Mouse (Mus musculus) monocyte, adult 5-6 weeks (primary cell): ENCODE results near the gene Cdk11b. TPM values are rescaled to one million over a fixed set of nuclear protein-coding genes. Genes with fewer than 3 reads are reported as not detected.
"Not testable (repeated sequence)": the region's sequence is repeated elsewhere in the genome, so short reads cannot be mapped to it uniquely, and the experiment has no call there.

Experiments
- ATAC-seq: fragments of 153-309, 156-312 bp; replicated peaks from 2 replicates; pipeline ENCODE4 v1.8.0; 2017; ENCODE audit warnings: mild to moderate bottlenecking; ENCODE audit not compliant: low TSS enrichment, insufficient number of reproducible peaks, severe bottlenecking, poor library complexity, low FRiP score
- total RNA-seq: library from RNA; stranded (forward); fragments of 200-1000, 200-491, 200-594 nt; gene quantifications from 3 replicates; pipeline ENCODE4 v1.2.3, GENCODE M21; 2017

Gene Cdk11b
- total RNA-seq, 1 experiment from 2014 or later, result 205 TPM

- no peak for ATAC-seq
Measured at GRCm38 (mm10) chr4:155602753-155603152, 21.9 kb upstream of the Cdk11b start.

GRCm38 (mm10) chr4:155603801-155604200 lies 20.9 kb upstream of the Cdk11b start:
- no peak for ATAC-seq

DNA sequence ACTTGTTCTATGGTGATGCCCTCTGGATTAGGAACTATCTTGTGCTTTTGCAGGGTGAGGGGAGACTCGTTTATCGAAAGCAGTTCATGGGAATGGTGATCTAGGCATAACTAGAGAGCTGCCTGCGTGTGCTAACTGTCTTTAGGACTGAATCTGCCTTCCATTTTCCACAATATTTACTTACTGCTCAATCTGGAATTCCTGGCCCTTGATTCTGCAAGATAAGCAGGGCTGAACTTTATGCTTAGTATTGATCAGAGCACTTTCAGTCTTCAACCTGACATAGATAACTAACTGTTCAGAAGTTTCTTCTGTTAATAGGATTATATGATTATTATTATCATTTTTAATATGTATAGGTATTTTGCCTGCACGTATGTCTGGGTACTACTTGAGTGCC lies 19.5 kb upstream of the Cdk11b start:
- no peak for ATAC-seq

DNA sequence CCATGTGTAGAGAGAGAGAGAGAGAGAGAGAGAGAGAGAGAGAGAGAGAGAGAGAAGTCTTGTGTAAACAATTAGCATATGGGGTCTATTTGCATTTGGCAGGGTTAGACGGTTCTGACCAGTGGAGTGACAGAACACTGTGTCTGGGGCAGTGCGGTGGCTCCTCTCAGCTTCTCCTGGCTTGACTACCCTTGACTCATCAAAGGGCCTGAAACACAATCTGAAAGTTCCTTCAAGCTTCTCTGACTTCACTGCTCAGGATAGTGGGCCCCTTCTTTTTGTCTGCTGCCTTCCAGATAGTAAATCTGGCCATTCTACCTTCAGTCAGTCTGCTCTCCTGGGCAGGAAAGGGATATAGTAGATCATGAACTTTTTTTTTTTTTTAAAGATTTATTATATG lies 17.8 kb upstream of the Cdk11b start:
- no peak for ATAC-seq

- ATAC-seq, result no peak
Measured at GRCm38 (mm10) chr4:155611860-155612259, 12.8 kb upstream of the Cdk11b start.

GRCm38 (mm10) chr4:155613264-155613663 lies 11.4 kb upstream of the Cdk11b start:
- ATAC-seq, result no peak

- no peak for ATAC-seq
Measured at GRCm38 (mm10) chr4:155618321-155618720, 6.3 kb upstream of the Cdk11b start.

GRCm38 (mm10) chr4:155630267-155630666 lies 5.6 kb downstream of the Cdk11b start:
- ATAC-seq, result no peak

GRCm38 (mm10) chr4:155635766-155636499 lies 11.3 kb downstream of the Cdk11b start:
- no peak for ATAC-seq

DNA sequence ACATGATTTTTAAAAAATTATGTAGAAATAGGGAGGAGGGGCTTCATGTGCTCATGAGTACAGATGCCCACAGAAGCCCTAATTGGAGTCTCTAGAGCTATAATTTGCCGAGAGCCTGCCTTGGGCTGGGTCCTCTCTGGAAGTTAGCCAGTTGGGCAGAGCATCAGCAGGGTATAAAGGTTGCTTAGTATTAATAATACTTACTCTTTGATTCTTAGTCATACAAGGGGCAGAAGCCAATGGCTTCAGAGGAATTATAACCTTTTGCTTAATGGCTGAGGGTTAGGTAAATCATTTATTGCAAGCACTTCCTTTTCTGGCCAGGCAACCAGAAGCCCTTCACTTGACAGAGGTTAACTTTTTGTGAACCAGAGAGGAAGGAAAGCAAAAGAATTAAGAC lies 18.9 kb downstream of the Cdk11b start:
- ATAC-seq, result no peak

DNA sequence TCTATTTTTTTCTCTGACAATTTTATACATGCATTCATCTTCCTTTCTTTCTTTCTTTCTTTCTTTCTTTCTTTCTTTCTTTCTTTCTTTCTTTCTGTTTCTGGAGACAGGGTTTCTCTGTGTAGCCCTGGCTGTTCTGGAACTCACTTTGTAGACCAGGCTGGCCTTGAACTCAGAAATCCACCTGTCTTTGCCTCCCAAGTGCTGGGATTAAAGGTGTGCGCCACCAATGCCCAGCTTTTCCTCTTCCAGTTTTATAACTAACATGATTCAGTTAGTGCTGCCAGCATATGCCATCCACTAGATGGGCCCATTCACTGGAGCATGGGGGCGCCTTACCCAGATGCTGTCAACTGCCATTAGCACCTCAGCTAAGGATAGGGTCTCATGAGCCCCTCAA lies 20.7 kb downstream of the Cdk11b start, which contains the start of gene Gm10563:
Gm10563 (minus strand) TSS at position 101 of the 400 bp plus-strand sequence.
- ATAC-seq, result not testable (repeated sequence)

- ATAC-seq, result no peak
Measured at GRCm38 (mm10) chr4:155645721-155646120, 21.1 kb downstream of the Cdk11b start.

DNA sequence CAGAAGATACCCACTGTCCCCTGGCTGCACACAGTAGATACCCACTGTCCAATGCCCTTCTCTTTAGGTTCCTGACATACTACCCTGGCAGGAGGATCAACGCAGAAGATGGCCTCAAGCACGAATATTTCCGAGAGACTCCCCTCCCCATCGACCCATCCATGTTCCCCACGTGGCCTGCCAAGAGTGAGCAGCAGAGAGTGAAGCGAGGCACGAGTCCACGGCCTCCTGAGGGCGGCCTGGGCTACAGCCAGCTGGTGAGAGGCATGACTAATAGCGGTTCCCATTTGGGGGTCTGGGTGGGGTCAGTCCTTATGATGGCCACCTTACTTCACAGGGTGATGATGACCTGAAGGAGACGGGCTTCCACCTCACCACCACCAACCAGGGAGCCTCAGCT lies 24.7 kb downstream of the Cdk11b start:
- no peak for ATAC-seq

- no peak for ATAC-seq
Measured at GRCm38 (mm10) chr4:155651553-155652269, 27.1 kb downstream of the Cdk11b start.

GRCm38 (mm10) chr4:155652283-155653085 lies 27.8 kb downstream of the Cdk11b start:
- ATAC-seq, result no peak

DNA sequence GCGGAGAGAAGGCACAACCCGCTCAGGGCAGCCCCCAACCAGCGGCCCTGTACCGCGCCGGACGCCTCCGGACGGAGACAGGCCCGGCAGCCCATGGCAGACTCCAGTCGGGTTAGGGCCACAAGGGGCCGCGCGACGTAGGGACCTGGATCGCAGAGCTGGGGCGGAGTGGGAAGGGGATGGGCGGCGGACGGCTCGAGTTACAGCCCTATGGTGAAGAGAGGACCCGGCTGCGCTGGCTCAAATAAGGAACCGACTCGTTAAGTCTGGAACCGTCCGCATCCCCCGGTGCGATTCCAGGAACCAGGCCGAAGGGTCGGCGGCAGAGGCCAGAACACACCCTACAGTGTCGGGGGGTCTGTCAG lies 28.4 kb downstream of the Cdk11b start, which contains the start of gene Mmp23:
Mmp23 (minus strand) TSS at position 299 of the 365 bp plus-strand sequence.
- 0 out of 2 replicates have a peak, but pooled peaks have one; percentile 8 for ATAC-seq

DNA sequence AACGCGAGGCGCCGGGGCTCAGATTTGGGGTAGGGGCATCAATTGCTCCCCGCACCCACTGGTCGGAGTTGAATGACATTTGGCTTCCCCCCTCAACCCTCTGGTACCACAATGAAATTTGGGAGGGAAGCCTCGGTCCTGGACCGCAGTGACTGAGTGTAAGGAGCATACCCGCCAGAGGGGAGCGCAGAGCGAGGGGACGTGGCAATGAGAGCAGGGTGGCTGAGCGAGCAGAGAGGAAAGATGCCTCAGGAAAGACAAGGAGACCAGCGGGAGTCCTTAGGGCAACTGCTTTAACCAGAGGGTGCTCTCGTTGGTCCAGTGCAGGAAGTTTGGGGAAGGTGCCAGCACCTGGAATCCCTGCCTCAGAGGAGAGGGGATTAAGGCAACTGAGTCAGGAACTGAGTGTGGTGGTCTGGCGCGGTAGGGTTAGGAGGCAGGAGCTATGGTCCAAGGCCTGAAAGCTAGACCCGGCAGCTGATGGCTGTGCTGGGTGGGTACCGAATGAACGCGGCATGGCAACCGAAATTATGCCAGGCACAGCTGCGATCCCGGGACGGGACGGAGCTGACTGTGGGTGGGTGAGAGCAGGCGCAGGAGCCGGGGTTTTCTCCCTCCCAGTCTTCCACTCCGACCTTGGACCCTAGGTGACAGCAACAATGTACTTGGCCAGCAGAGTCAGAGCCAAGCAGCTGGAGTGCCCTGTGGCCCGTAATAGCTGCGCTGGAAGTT lies 29.0 kb downstream of the Cdk11b start:
- ATAC-seq, result 0 out of 2 replicates have a peak, but pooled peaks have one; percentile 3

DNA sequence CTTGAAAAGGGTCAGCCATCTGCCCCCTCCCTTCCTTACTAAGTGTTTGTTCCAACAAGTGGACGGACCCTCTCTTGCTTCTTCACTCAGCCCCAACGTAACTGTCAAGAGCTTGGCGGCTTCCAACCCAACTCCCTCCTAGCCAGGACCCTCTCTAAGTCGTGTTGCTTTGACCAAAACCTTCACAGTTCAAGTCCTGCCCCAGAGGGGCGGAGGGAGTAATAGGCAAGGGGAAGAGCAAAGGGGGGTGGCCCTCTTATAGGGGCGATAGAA lies 29.5 kb downstream of the Cdk11b start:
- no peak for ATAC-seq
